Mouse (Mus musculus): Measurements from ENCODE around the gene Tbc1d32. TPM values are rescaled to one million over a fixed set of nuclear protein-coding genes. Genes with fewer than 3 reads are reported as not detected.

Tbc1d32 gene
- polyA plus RNA-seq, 1 experiment from 2014 or later: 2.0 TPM

GRCm38 (mm10) chr10:56089714-56090113 lies 138.8 kb downstream of the Tbc1d32 start:
- ATAC-seq (ENCODE audit: insufficient number of reproducible peaks, insufficient read depth, low FRiP score, low read depth): no peak
- 73% methylated on average over 4 of the region's 4 CpGs for WGBS
- H3K27ac ChIP-seq (replicated peaks in 1 of 2; ENCODE audit: control insufficient read depth in 1 of 2, insufficient read depth in 1 of 2, low read depth in 2 of 2, low read length in 2 of 2): no peak overlapping the region
- no peak overlapping the region for H3K4me3 ChIP-seq (ENCODE audit: control insufficient read depth in 1 of 2, insufficient read depth in 1 of 2, low read depth in 1 of 2, low read length in 2 of 2)
- H3K4me1 ChIP-seq (ENCODE audit: control insufficient read depth in 2 of 2, insufficient read depth in 2 of 2, low read length in 2 of 2): no peaks in the 10 kb centered on the region
- no peak overlapping the region for H3K9ac ChIP-seq (ENCODE audit: low read length)
- no peaks in the 10 kb centered on the region for H3K9me3 ChIP-seq (ENCODE audit: control insufficient read depth, low read length)
- no peaks in the 10 kb centered on the region for H3K27me3 ChIP-seq (ENCODE audit: control insufficient read depth, insufficient read depth, low read length)
- no peak overlapping the region for H3K4me2 ChIP-seq (ENCODE audit: low read length)
- no peaks in the 10 kb centered on the region for H3K36me3 ChIP-seq (ENCODE audit: control insufficient read depth, insufficient read depth, low read length)

GRCm38 (mm10) chr10:56062746-56063145 lies 165.7 kb downstream of the Tbc1d32 start:
- no peaks in the 10 kb centered on the region for H3K4me1 ChIP-seq (ENCODE audit: control insufficient read depth in 2 of 2, insufficient read depth in 2 of 2, low read length in 2 of 2)
- H3K27me3 ChIP-seq (ENCODE audit: control insufficient read depth, insufficient read depth, low read length): no peaks in the 10 kb centered on the region
- no peak overlapping the region for H3K9ac ChIP-seq (ENCODE audit: low read length)
- 89% methylated on average over 2 of the region's 2 CpGs for WGBS
- no peak for ATAC-seq (ENCODE audit: insufficient number of reproducible peaks, insufficient read depth, low FRiP score, low read depth)
- H3K27ac ChIP-seq (replicated peaks in 1 of 2; ENCODE audit: control insufficient read depth in 1 of 2, insufficient read depth in 1 of 2, low read depth in 2 of 2, low read length in 2 of 2): no peak overlapping the region
- H3K4me2 ChIP-seq (ENCODE audit: low read length): no peak overlapping the region
- no peaks in the 10 kb centered on the region for H3K9me3 ChIP-seq (ENCODE audit: control insufficient read depth, low read length)
- no peak overlapping the region for H3K4me3 ChIP-seq (ENCODE audit: control insufficient read depth in 1 of 2, insufficient read depth in 1 of 2, low read depth in 1 of 2, low read length in 2 of 2)
- H3K36me3 ChIP-seq (ENCODE audit: control insufficient read depth, insufficient read depth, low read length): no peaks in the 10 kb centered on the region

GRCm38 (mm10) chr10:56061238-56061830 lies 167.2 kb downstream of the Tbc1d32 start:
- H3K27ac ChIP-seq (replicated peaks in 1 of 2; ENCODE audit: control insufficient read depth in 1 of 2, insufficient read depth in 1 of 2, low read depth in 2 of 2, low read length in 2 of 2): no peak overlapping the region
- no peak overlapping the region for H3K9ac ChIP-seq (ENCODE audit: low read length)
- H3K36me3 ChIP-seq (ENCODE audit: control insufficient read depth, insufficient read depth, low read length): no peaks in the 10 kb centered on the region
- H3K4me1 ChIP-seq (ENCODE audit: control insufficient read depth in 2 of 2, insufficient read depth in 2 of 2, low read length in 2 of 2): no peaks in the 10 kb centered on the region
- WGBS: 87% methylated on average over 2 of the region's 2 CpGs
- H3K9me3 ChIP-seq (ENCODE audit: control insufficient read depth, low read length): no peaks in the 10 kb centered on the region
- no peak overlapping the region for H3K4me2 ChIP-seq (ENCODE audit: low read length)
- no peak for ATAC-seq (ENCODE audit: insufficient number of reproducible peaks, insufficient read depth, low FRiP score, low read depth)
- no peaks in the 10 kb centered on the region for H3K27me3 ChIP-seq (ENCODE audit: control insufficient read depth, insufficient read depth, low read length)
- H3K4me3 ChIP-seq (ENCODE audit: control insufficient read depth in 1 of 2, insufficient read depth in 1 of 2, low read depth in 1 of 2, low read length in 2 of 2): no peak overlapping the region

- WGBS: 80% methylated on average over 3 of the region's 3 CpGs
- no peaks in the 10 kb centered on the region for H3K36me3 ChIP-seq (ENCODE audit: control insufficient read depth, insufficient read depth, low read length)
- H3K4me2 ChIP-seq (ENCODE audit: low read length): no peak overlapping the region
- H3K9ac ChIP-seq (ENCODE audit: low read length): no peak overlapping the region
- no peaks in the 10 kb centered on the region for H3K27me3 ChIP-seq (ENCODE audit: control insufficient read depth, insufficient read depth, low read length)
- ATAC-seq (ENCODE audit: insufficient number of reproducible peaks, insufficient read depth, low FRiP score, low read depth): no peak
- H3K27ac ChIP-seq (replicated peaks in 1 of 2; ENCODE audit: control insufficient read depth in 1 of 2, insufficient read depth in 1 of 2, low read depth in 2 of 2, low read length in 2 of 2): no peak overlapping the region
- H3K4me1 ChIP-seq (ENCODE audit: control insufficient read depth in 2 of 2, insufficient read depth in 2 of 2, low read length in 2 of 2): no peaks in the 10 kb centered on the region
- H3K4me3 ChIP-seq (ENCODE audit: control insufficient read depth in 1 of 2, insufficient read depth in 1 of 2, low read depth in 1 of 2, low read length in 2 of 2): no peak overlapping the region
- H3K9me3 ChIP-seq (ENCODE audit: control insufficient read depth, low read length): no peaks in the 10 kb centered on the region
These were observed 169.5 kb downstream of the Tbc1d32 start for GRCm38 (mm10) chr10:56058979-56059422.

- Histone ChIP-seq H3K27me3 (ENCODE audit: control insufficient read depth, insufficient read depth, low read length) (no peaks in the 10 kb centered on the region), H3K4me1 (ENCODE audit: control insufficient read depth in 2 of 2, insufficient read depth in 2 of 2, low read length in 2 of 2) (peaks cover 0 to 8% of the 10 kb centered on the region in 2 experiments; a peak in 1 of 4 replicates), H3K4me2 (ENCODE audit: low read length) (no peak overlapping the region), H3K27ac (replicated peaks in 1 of 2; ENCODE audit: control insufficient read depth in 1 of 2, insufficient read depth in 1 of 2, low read depth in 2 of 2, low read length in 2 of 2) (no peak overlapping the region), H3K9me3 (ENCODE audit: control insufficient read depth, low read length) (no peaks in the 10 kb centered on the region), H3K4me3 (ENCODE audit: control insufficient read depth in 1 of 2, insufficient read depth in 1 of 2, low read depth in 1 of 2, low read length in 2 of 2) (no peak overlapping the region), H3K36me3 (ENCODE audit: control insufficient read depth, insufficient read depth, low read length) (no peaks in the 10 kb centered on the region), H3K9ac (ENCODE audit: low read length) (no peak overlapping the region)
- no peak for ATAC-seq (ENCODE audit: insufficient number of reproducible peaks, insufficient read depth, low FRiP score, low read depth)
These were observed 203.1 kb downstream of the Tbc1d32 start for GRCm38 (mm10) chr10:56025400-56025799.

- no peak overlapping the region for H3K4me2 ChIP-seq (ENCODE audit: low read length)
- H3K27me3 ChIP-seq (ENCODE audit: control insufficient read depth, insufficient read depth, low read length): no peaks in the 10 kb centered on the region
- H3K36me3 ChIP-seq (ENCODE audit: control insufficient read depth, insufficient read depth, low read length): no peaks in the 10 kb centered on the region
- no peak overlapping the region for H3K9ac ChIP-seq (ENCODE audit: low read length)
- H3K9me3 ChIP-seq (ENCODE audit: control insufficient read depth, low read length): no peaks in the 10 kb centered on the region
- ATAC-seq (ENCODE audit: insufficient number of reproducible peaks, insufficient read depth, low FRiP score, low read depth): no peak
- H3K4me1 ChIP-seq (ENCODE audit: control insufficient read depth in 2 of 2, insufficient read depth in 2 of 2, low read length in 2 of 2): peaks cover 0 to 8% of the 10 kb centered on the region in 2 experiments; a peak in 1 of 4 replicates
- no peak overlapping the region for H3K4me3 ChIP-seq (ENCODE audit: control insufficient read depth in 1 of 2, insufficient read depth in 1 of 2, low read depth in 1 of 2, low read length in 2 of 2)
- H3K27ac ChIP-seq (replicated peaks in 1 of 2; ENCODE audit: control insufficient read depth in 1 of 2, insufficient read depth in 1 of 2, low read depth in 2 of 2, low read length in 2 of 2): no peak overlapping the region
- 82% methylated on average over 2 of the region's 2 CpGs for WGBS
These were observed 203.9 kb downstream of the Tbc1d32 start for GRCm38 (mm10) chr10:56024579-56024978.

GRCm38 (mm10) chr10:55979898-55980521 lies 248.5 kb downstream of the Tbc1d32 start:
- no peak overlapping the region for H3K9ac ChIP-seq (ENCODE audit: low read length)
- no peak overlapping the region for H3K4me3 ChIP-seq (ENCODE audit: control insufficient read depth in 1 of 2, insufficient read depth in 1 of 2, low read depth in 1 of 2, low read length in 2 of 2)
- WGBS: 22% methylated on average over 2 of the region's 2 CpGs
- H3K36me3 ChIP-seq (ENCODE audit: control insufficient read depth, insufficient read depth, low read length): no peaks in the 10 kb centered on the region
- H3K9me3 ChIP-seq (ENCODE audit: control insufficient read depth, low read length): no peaks in the 10 kb centered on the region
- no peaks in the 10 kb centered on the region for H3K4me1 ChIP-seq (ENCODE audit: control insufficient read depth in 2 of 2, insufficient read depth in 2 of 2, low read length in 2 of 2)
- H3K4me2 ChIP-seq (ENCODE audit: low read length): peak overlapping the region; percentile 39
- H3K27me3 ChIP-seq (ENCODE audit: control insufficient read depth, insufficient read depth, low read length): no peaks in the 10 kb centered on the region
- ATAC-seq (ENCODE audit: insufficient number of reproducible peaks, insufficient read depth, low FRiP score, low read depth): no peak
- no peak overlapping the region for H3K27ac ChIP-seq (replicated peaks in 1 of 2; ENCODE audit: control insufficient read depth in 1 of 2, insufficient read depth in 1 of 2, low read depth in 2 of 2, low read length in 2 of 2)

- Histone ChIP-seq H3K9ac (ENCODE audit: low read length) (no peak overlapping the region), H3K4me2 (ENCODE audit: low read length) (no peak overlapping the region), H3K27me3 (ENCODE audit: control insufficient read depth, insufficient read depth, low read length) (no peaks in the 10 kb centered on the region), H3K36me3 (ENCODE audit: control insufficient read depth, insufficient read depth, low read length) (no peaks in the 10 kb centered on the region), H3K9me3 (ENCODE audit: control insufficient read depth, low read length) (no peaks in the 10 kb centered on the region), H3K4me1 (ENCODE audit: control insufficient read depth in 2 of 2, insufficient read depth in 2 of 2, low read length in 2 of 2) (no peaks in the 10 kb centered on the region), H3K4me3 (ENCODE audit: control insufficient read depth in 1 of 2, insufficient read depth in 1 of 2, low read depth in 1 of 2, low read length in 2 of 2) (no peak overlapping the region), H3K27ac (replicated peaks in 1 of 2; ENCODE audit: control insufficient read depth in 1 of 2, insufficient read depth in 1 of 2, low read depth in 2 of 2, low read length in 2 of 2) (no peak overlapping the region)
- ATAC-seq (ENCODE audit: insufficient number of reproducible peaks, insufficient read depth, low FRiP score, low read depth): no peak
- WGBS: 71% methylated on average over 7 of the region's 7 CpGs
These were observed 250.5 kb downstream of the Tbc1d32 start for GRCm38 (mm10) chr10:55978001-55978400.

Data from heart, embryonic 14.5 days (tissue).